Mouse (Mus musculus): ENCODE results near the gene Ankrd63. TPM values are rescaled to one million over a fixed set of nuclear protein-coding genes. Genes with fewer than 3 reads are reported as not detected.

Ankrd63 gene
- polyA plus RNA-seq, 1 experiment from 2014 or later = not detected

GRCm38 (mm10) chr2:118743261-118743943 is 39.6 kb upstream of the Ankrd63 start:
- 25% methylated on average over 8 of the region's 8 CpGs for WGBS
- Histone ChIP-seq H3K4me3 (no peak overlapping the region), H3K27ac (no peak overlapping the region), H3K36me3 (no peaks in the 10 kb centered on the region), H3K9me3 (no peaks in the 10 kb centered on the region), H3K27me3 (peaks cover 26% of the 10 kb centered on the region), H3K4me2 (replicated peaks) (no peak overlapping the region), H3K9ac (no peak overlapping the region), H3K4me1 (peaks cover 17% of the 10 kb centered on the region; the same call in 1 of the 2 replicates)
- ATAC-seq (ENCODE audit: insufficient number of reproducible peaks, insufficient read depth, low FRiP score, low TSS enrichment) = no peak

GRCm38 (mm10) chr2:118741183-118741582 is 37.4 kb upstream of the Ankrd63 start:
- 74% methylated on average over 9 of the region's 9 CpGs for WGBS
- no peak overlapping the region for H3K4me3 ChIP-seq
- no peak overlapping the region for H3K4me2 ChIP-seq (replicated peaks)

GRCm38 (mm10) chr2:118740341-118740740 is 36.6 kb upstream of the Ankrd63 start:
- ATAC-seq (ENCODE audit: insufficient number of reproducible peaks, insufficient read depth, low FRiP score, low TSS enrichment) = no peak
- Histone ChIP-seq H3K36me3 (no peaks in the 10 kb centered on the region), H3K9ac (no peak overlapping the region), H3K9me3 (no peaks in the 10 kb centered on the region), H3K27me3 (peaks cover 26% of the 10 kb centered on the region), H3K4me3 (no peak overlapping the region), H3K27ac (no peak overlapping the region), H3K4me1 (peaks cover 6% of the 10 kb centered on the region; the same call in 1 of the 2 replicates), H3K4me2 (replicated peaks) (no peak overlapping the region)
- 66% methylated on average over 3 of the region's 3 CpGs for WGBS

More at GRCm38 (mm10) chr2:118741183-118741582, 37.4 kb upstream of the Ankrd63 start:
- no peak overlapping the region for H3K27ac ChIP-seq
- no peak for ATAC-seq (ENCODE audit: insufficient number of reproducible peaks, insufficient read depth, low FRiP score, low TSS enrichment)
- peaks cover 6% of the 10 kb centered on the region; the same call in 1 of the 2 replicates for H3K4me1 ChIP-seq
- H3K9me3 ChIP-seq = no peaks in the 10 kb centered on the region
- H3K36me3 ChIP-seq = no peaks in the 10 kb centered on the region
- H3K27me3 ChIP-seq = peaks cover 26% of the 10 kb centered on the region
- H3K9ac ChIP-seq = no peak overlapping the region

- WGBS = 59% methylated on average over 5 of the region's 5 CpGs
- no peak overlapping the region for H3K9ac ChIP-seq
- H3K9me3 ChIP-seq = no peaks in the 10 kb centered on the region
- H3K36me3 ChIP-seq = no peaks in the 10 kb centered on the region
- no peak overlapping the region for H3K27ac ChIP-seq
- ATAC-seq (ENCODE audit: insufficient number of reproducible peaks, insufficient read depth, low FRiP score, low TSS enrichment) = no peak
- H3K4me2 ChIP-seq (replicated peaks) = no peak overlapping the region
- peaks cover 12% of the 10 kb centered on the region for H3K4me1 ChIP-seq
- peaks cover 23% of the 10 kb centered on the region for H3K27me3 ChIP-seq
- H3K4me3 ChIP-seq = no peak overlapping the region
Observed at GRCm38 (mm10) chr2:118733341-118733740, 29.6 kb upstream of the Ankrd63 start.

- peaks cover 34% of the 10 kb centered on the region for H3K27me3 ChIP-seq
- 78% methylated on average over 5 of the region's 5 CpGs for WGBS
Observed at GRCm38 (mm10) chr2:118731981-118732380, 28.2 kb upstream of the Ankrd63 start.

GRCm38 (mm10) chr2:118730622-118730915 is 26.8 kb upstream of the Ankrd63 start:
- no peak for ATAC-seq (ENCODE audit: insufficient number of reproducible peaks, insufficient read depth, low FRiP score, low TSS enrichment)
- Histone ChIP-seq H3K36me3 (no peaks in the 10 kb centered on the region), H3K4me3 (no peak overlapping the region), H3K27me3 (peaks cover 35% of the 10 kb centered on the region), H3K9me3 (no peaks in the 10 kb centered on the region), H3K4me2 (replicated peaks) (no peak overlapping the region), H3K4me1 (peaks cover 17% of the 10 kb centered on the region), H3K9ac (no peak overlapping the region), H3K27ac (no peak overlapping the region)
- WGBS = 12% methylated on average over 3 of the region's 3 CpGs

More at GRCm38 (mm10) chr2:118731981-118732380, 28.2 kb upstream of the Ankrd63 start:
- H3K4me3 ChIP-seq = no peak overlapping the region
- no peak overlapping the region for H3K9ac ChIP-seq
- no peaks in the 10 kb centered on the region for H3K9me3 ChIP-seq
- no peaks in the 10 kb centered on the region for H3K36me3 ChIP-seq
- H3K4me2 ChIP-seq (replicated peaks) = no peak overlapping the region
- H3K27ac ChIP-seq = no peak overlapping the region
- ATAC-seq (ENCODE audit: insufficient number of reproducible peaks, insufficient read depth, low FRiP score, low TSS enrichment) = no peak
- peaks cover 17% of the 10 kb centered on the region for H3K4me1 ChIP-seq

GRCm38 (mm10) chr2:118729816-118730621 is 26.3 kb upstream of the Ankrd63 start:
- H3K27me3 ChIP-seq = peaks cover 35% of the 10 kb centered on the region
- no peak for ATAC-seq (ENCODE audit: insufficient number of reproducible peaks, insufficient read depth, low FRiP score, low TSS enrichment)
- no peak overlapping the region for H3K4me2 ChIP-seq (replicated peaks)
- H3K9ac ChIP-seq = no peak overlapping the region
- H3K36me3 ChIP-seq = no peaks in the 10 kb centered on the region
- peaks cover 17% of the 10 kb centered on the region for H3K4me1 ChIP-seq
- H3K27ac ChIP-seq = no peak overlapping the region
- no peaks in the 10 kb centered on the region for H3K9me3 ChIP-seq
- 24% methylated on average over 8 of the region's 8 CpGs for WGBS
- H3K4me3 ChIP-seq = no peak overlapping the region

GRCm38 (mm10) chr2:118729194-118729593 is 25.4 kb upstream of the Ankrd63 start:
- no peak overlapping the region for H3K4me2 ChIP-seq (replicated peaks)
- H3K4me3 ChIP-seq = no peak overlapping the region
- H3K36me3 ChIP-seq = no peaks in the 10 kb centered on the region
- no peak for ATAC-seq (ENCODE audit: insufficient number of reproducible peaks, insufficient read depth, low FRiP score, low TSS enrichment)
- no peak overlapping the region for H3K27ac ChIP-seq
- no peaks in the 10 kb centered on the region for H3K9me3 ChIP-seq
- peaks cover 38% of the 10 kb centered on the region for H3K27me3 ChIP-seq
- 51% methylated on average over 4 of the region's 4 CpGs for WGBS
- H3K4me1 ChIP-seq = peaks cover 17% of the 10 kb centered on the region
- H3K9ac ChIP-seq = no peak overlapping the region

- H3K27ac ChIP-seq = no peak within 1 kb of the TSS
- peaks cover 17% of the 10 kb centered on the region for H3K4me1 ChIP-seq
- 9% methylated on average over 7 of the region's 7 CpGs for WGBS
- peaks cover 40% of the 10 kb centered on the region for H3K27me3 ChIP-seq
- ATAC-seq (ENCODE audit: insufficient number of reproducible peaks, insufficient read depth, low FRiP score, low TSS enrichment) = no peak; the same call in 1 of the 2 replicates
- H3K9ac ChIP-seq = no peak within 1 kb of the TSS
- H3K4me2 ChIP-seq (replicated peaks) = no peak within 1 kb of the TSS
- H3K4me3 ChIP-seq = no peak within 1 kb of the TSS
- no peaks in the 10 kb centered on the region for H3K9me3 ChIP-seq
- no peaks in the 10 kb centered on the region for H3K36me3 ChIP-seq
Observed at GRCm38 (mm10) chr2:118728337-118728736, 24.6 kb upstream of the Ankrd63 start, which contains the start of gene Plcb2. Gene Plcb2 (minus strand): TSS chr2:118728438.

- Histone ChIP-seq H3K4me1 (peaks cover 17% of the 10 kb centered on the region), H3K4me2 (replicated peaks) (no peak overlapping the region), H3K27ac (no peak overlapping the region), H3K27me3 (peaks cover 39% of the 10 kb centered on the region), H3K9me3 (no peaks in the 10 kb centered on the region), H3K36me3 (no peaks in the 10 kb centered on the region), H3K4me3 (no peak overlapping the region), H3K9ac (no peak overlapping the region)
- no peak for ATAC-seq (ENCODE audit: insufficient number of reproducible peaks, insufficient read depth, low FRiP score, low TSS enrichment)
- WGBS = 20% methylated on average over 9 of the region's 9 CpGs
Observed at GRCm38 (mm10) chr2:118727911-118728310, 24.1 kb upstream of the Ankrd63 start.

- no peak overlapping the region for H3K27ac ChIP-seq
- peaks cover 38% of the 10 kb centered on the region for H3K27me3 ChIP-seq
- 85% methylated on average over 2 of the region's 2 CpGs for WGBS
- H3K4me3 ChIP-seq = no peak overlapping the region
- no peak overlapping the region for H3K9ac ChIP-seq
- no peaks in the 10 kb centered on the region for H3K9me3 ChIP-seq
- H3K36me3 ChIP-seq = no peaks in the 10 kb centered on the region
- H3K4me2 ChIP-seq (replicated peaks) = no peak overlapping the region
- no peak for ATAC-seq (ENCODE audit: insufficient number of reproducible peaks, insufficient read depth, low FRiP score, low TSS enrichment)
- H3K4me1 ChIP-seq = peaks cover 17% of the 10 kb centered on the region
Observed at GRCm38 (mm10) chr2:118726873-118727272, 23.1 kb upstream of the Ankrd63 start.

- peaks cover 30% of the 10 kb centered on the region for H3K27me3 ChIP-seq
- ATAC-seq (ENCODE audit: insufficient number of reproducible peaks, insufficient read depth, low FRiP score, low TSS enrichment) = no peak
- no peak overlapping the region for H3K4me2 ChIP-seq (replicated peaks)
- H3K4me1 ChIP-seq = peaks cover 16% of the 10 kb centered on the region
- 82% methylated on average over 4 of the region's 4 CpGs for WGBS
- no peaks in the 10 kb centered on the region for H3K36me3 ChIP-seq
- no peak overlapping the region for H3K4me3 ChIP-seq
- H3K9ac ChIP-seq = no peak overlapping the region
- H3K27ac ChIP-seq = no peak overlapping the region
- H3K9me3 ChIP-seq = no peaks in the 10 kb centered on the region
Observed at GRCm38 (mm10) chr2:118725511-118725910, 21.7 kb upstream of the Ankrd63 start.
